Mouse (Mus musculus) cerebellum, adult 2 months (tissue): ENCODE data around the gene Tmem205.

Source experiments
- CTCF ChIP-seq: fragments of 200-500 bp; IDR thresholded peaks from 2 replicates; pipeline ENCODE4 v1.5.1; 2011; ENCODE audit warnings: low read depth, mild to moderate bottlenecking, control low read depth, low read length, moderate library complexity, borderline replicate concordance; ENCODE audit not compliant: insufficient read depth
- POLR2A ChIP-seq: fragments of 200-500 bp; IDR thresholded peaks from 2 replicates; pipeline ENCODE4 v1.6.1; 2011; ENCODE audit warnings: low read length, control low read depth, borderline replicate concordance; ENCODE audit not compliant: insufficient read depth

- TF ChIP-seq CTCF (peak; percentile 31; the same call in 1 of the 2 replicates), POLR2A (no peak)
Observed at GRCm38 (mm10) chr9:21962010-21962409, 34.7 kb upstream of the Tmem205 start.
